Mouse (Mus musculus) liver, postnatal 0 days (tissue): Measurements from ENCODE around the gene Mrpl21. TPM values are rescaled to one million over a fixed set of nuclear protein-coding genes. Genes with fewer than 3 reads are reported as not detected.

Experiments
- ATAC-seq: fragments of 200-750 bp; cut with Nextera tagmentation; 2 replicates; pipeline ENCODE4 v1.8.0; 2017; ENCODE audit warnings: mild to moderate bottlenecking, moderate library complexity
- DNase-seq: peaks from one replicate; pipeline ENCODE4 v3.0.0-alpha.2; 2016
- H3K27ac ChIP-seq: fragments of 300-500 bp; sonication (generic); 2 replicates; pipeline ENCODE4 v1.5.1; 2014; ENCODE audit warnings: antibody characterized with exemption, moderate library complexity, mild to moderate bottlenecking, low read depth
- H3K27me3 ChIP-seq: fragments of 300-500 bp; sonication (generic); 2 replicates; pipeline ENCODE4 v1.6.1; 2014; ENCODE audit warnings: low read length, control low read depth, mixed read lengths; ENCODE audit not compliant: insufficient read depth
- H3K36me3 ChIP-seq: fragments of 300-500 bp; sonication (generic); replicated peaks from 2 replicates; pipeline ENCODE4 v1.6.1; 2014; ENCODE audit warnings: mild to moderate bottlenecking, control low read depth, low read length, moderate library complexity, mixed read lengths; ENCODE audit not compliant: insufficient read depth
- H3K4me1 ChIP-seq: fragments of 300-500 bp; sonication (generic); 2 replicates; pipeline ENCODE4 v1.6.1; 2014; ENCODE audit warnings: antibody characterized with exemption, mild to moderate bottlenecking, control low read depth; ENCODE audit not compliant: insufficient read depth
- H3K4me2 ChIP-seq: fragments of 300-500 bp; sonication (generic); 2 replicates; pipeline ENCODE4 v1.6.1; 2014; ENCODE audit warnings: low read depth, mild to moderate bottlenecking, low read length, moderate library complexity, mixed read lengths
- H3K4me3 ChIP-seq: fragments of 300-500 bp; sonication (generic); 2 replicates; pipeline ENCODE4 v1.5.1; 2014; ENCODE audit warnings: low read depth, low read length
- H3K9ac ChIP-seq: fragments of 300-500 bp; sonication (generic); replicated peaks from 2 replicates; pipeline ENCODE4 v1.6.1; 2014; ENCODE audit warnings: mild to moderate bottlenecking, moderate library complexity
- H3K9me3 ChIP-seq: fragments of 300-500 bp; sonication (generic); 2 replicates; pipeline ENCODE4 v1.6.1; 2016; ENCODE audit warnings: mild to moderate bottlenecking, control low read depth, low read length, mixed read lengths
- CTCF ChIP-seq: sonication (generic); IDR thresholded peaks from 2 replicates; pipeline ENCODE4 v1.5.1; 2016; ENCODE audit warnings: antibody characterized with exemption, low read depth
- EP300 ChIP-seq: IDR thresholded peaks from 2 replicates; pipeline ENCODE4 v1.6.1; 2016; ENCODE audit warnings: antibody characterized with exemption, low read depth, mild to moderate bottlenecking
- WGBS: fragments of 180-500 bp; shearing (Covaris S2); extraction: QIAGEN DNeasy Blood & Tissue Kit; methylation state at CpG from one replicate; pipeline ENCODE4 v1.1.7; 2014; ENCODE audit not compliant: insufficient replicate concordance; 5-methylcytosine and 5-hydroxymethylcytosine counted together
- polyA plus RNA-seq: library from polyadenylated mRNA; unstranded; fragments of >200 nt; fragmentation: Nextera tagmentation; extraction: Ambion mirVana; gene quantifications from 2 replicates; pipeline ENCODE4 v1.2.1, GENCODE M21; 2015

Gene Mrpl21
- 43.9 and 45.5 TPM in 2 replicates for polyA plus RNA-seq

- WGBS = 1% methylated on average over 49 of the region's 49 CpGs
- Histone ChIP-seq H3K4me2 (peak within 1 kb of the TSS; percentile 92), H3K27ac (peak within 1 kb of the TSS; percentile 74), H3K9me3 (no peaks in the 10 kb centered on the region), H3K27me3 (no peaks in the 10 kb centered on the region), H3K4me1 (peaks cover 15% of the 10 kb centered on the region), H3K9ac (peak within 1 kb of the TSS; percentile 81), H3K4me3 (peak within 1 kb of the TSS; percentile 83), H3K36me3 (peaks cover 27% of the 10 kb centered on the region)
- TF ChIP-seq CTCF = no peak
- no peak for TF ChIP-seq EP300
- DNase-seq (peak; percentile 91), ATAC-seq (peak; percentile 96)
Observed at GRCm38 (mm10) chr19:3282572-3283467, at the start of gene Mrpl21, which contains the start of gene Ighmbp2. TSS of gene Mrpl21 (plus strand) at chr19:3282901. TSS of gene Ighmbp2 (minus strand) at chr19:3283017.

- no peaks in the 10 kb centered on the region for H3K4me1 ChIP-seq
- H3K9me3 ChIP-seq = no peaks in the 10 kb centered on the region
- no peak for TF ChIP-seq EP300
- no peak for TF ChIP-seq CTCF
- no peak overlapping the region for H3K9ac ChIP-seq
- H3K27me3 ChIP-seq = no peaks in the 10 kb centered on the region
- H3K4me3 ChIP-seq = no peak overlapping the region
- peaks cover 21% of the 10 kb centered on the region for H3K36me3 ChIP-seq
- WGBS = 82% methylated on average over 8 of the region's 8 CpGs
- H3K27ac ChIP-seq = no peak overlapping the region
- DNase-seq (peak; percentile 9), ATAC-seq (no peak)
- no peak overlapping the region for H3K4me2 ChIP-seq
Observed at GRCm38 (mm10) chr19:3260016-3260415, 22.7 kb upstream of the Mrpl21 start.

- Histone ChIP-seq H3K36me3 (peaks cover 25% of the 10 kb centered on the region), H3K4me1 (no peaks in the 10 kb centered on the region), H3K27ac (no peak overlapping the region), H3K9ac (no peak overlapping the region), H3K4me2 (no peak overlapping the region), H3K4me3 (no peak overlapping the region), H3K9me3 (no peaks in the 10 kb centered on the region), H3K27me3 (no peaks in the 10 kb centered on the region)
- WGBS = 72% methylated on average over 3 of the region's 3 CpGs
- no peak for TF ChIP-seq CTCF
- TF ChIP-seq EP300 = no peak
- ATAC-seq (no peak), DNase-seq (no peak)
Observed at GRCm38 (mm10) chr19:3260591-3260990, 22.1 kb upstream of the Mrpl21 start.

- DNase-seq (peak; percentile 11), ATAC-seq (no peak)
- Histone ChIP-seq H3K4me3 (no peak overlapping the region), H3K4me1 (no peaks in the 10 kb centered on the region), H3K27ac (no peak overlapping the region), H3K9me3 (no peaks in the 10 kb centered on the region), H3K4me2 (no peak overlapping the region), H3K9ac (no peak overlapping the region), H3K27me3 (no peaks in the 10 kb centered on the region), H3K36me3 (peaks cover 28% of the 10 kb centered on the region)
- WGBS = 90% methylated on average over 7 of the region's 7 CpGs
- TF ChIP-seq EP300 = no peak
- TF ChIP-seq CTCF = no peak
Observed at GRCm38 (mm10) chr19:3261336-3261735, 21.4 kb upstream of the Mrpl21 start.

GRCm38 (mm10) chr19:3261764-3262525 is 20.8 kb upstream of the Mrpl21 start:
- H3K36me3 ChIP-seq = peaks cover 34% of the 10 kb centered on the region
- TF ChIP-seq EP300 = no peak
- no peak for TF ChIP-seq CTCF
- H3K27me3 ChIP-seq = no peaks in the 10 kb centered on the region
- no peaks in the 10 kb centered on the region for H3K4me1 ChIP-seq
- no peak overlapping the region for H3K27ac ChIP-seq
- no peak overlapping the region for H3K4me3 ChIP-seq
- ATAC-seq (no peak), DNase-seq (peak; percentile 12)
- H3K9me3 ChIP-seq = no peaks in the 10 kb centered on the region
- no peak overlapping the region for H3K4me2 ChIP-seq
- 79% methylated on average over 12 of the region's 12 CpGs for WGBS
- H3K9ac ChIP-seq = no peak overlapping the region

- TF ChIP-seq EP300 (no peak), CTCF (no peak)
- H3K9me3 ChIP-seq = no peaks in the 10 kb centered on the region
- H3K27ac ChIP-seq = no peak overlapping the region
- H3K4me2 ChIP-seq = no peak overlapping the region
- H3K36me3 ChIP-seq = peaks cover 50% of the 10 kb centered on the region
- H3K4me1 ChIP-seq = no peaks in the 10 kb centered on the region
- H3K27me3 ChIP-seq = no peaks in the 10 kb centered on the region
- 90% methylated on average over 6 of the region's 6 CpGs for WGBS
- ATAC-seq = no peak
- H3K4me3 ChIP-seq = no peak overlapping the region
- peak; percentile 8 for DNase-seq
- H3K9ac ChIP-seq = no peak overlapping the region
Observed at GRCm38 (mm10) chr19:3264348-3264747, 18.4 kb upstream of the Mrpl21 start.
